Mouse (Mus musculus) urinary bladder, postnatal 25 days (tissue): ENCODE measurements at regions not wholly inside any gene's neighbourhood (a gene's known extent, or its start where the extent isn't known, plus 50 kb on each side); places are given as distances from the start of the nearest gene placed in this dataset.
A peak's percentile ranks its signal among the peaks of the same experiment; 100 is the strongest.
"Not testable (repeated sequence)": the region's sequence is repeated elsewhere in the genome, so short reads cannot be mapped to it uniquely, and the experiment has no call there.

ENCODE experiments used
- DNase-seq: peaks from one replicate; pipeline ENCODE4 v3.0.0; 2022; ENCODE audit warnings: low spot score

DNA sequence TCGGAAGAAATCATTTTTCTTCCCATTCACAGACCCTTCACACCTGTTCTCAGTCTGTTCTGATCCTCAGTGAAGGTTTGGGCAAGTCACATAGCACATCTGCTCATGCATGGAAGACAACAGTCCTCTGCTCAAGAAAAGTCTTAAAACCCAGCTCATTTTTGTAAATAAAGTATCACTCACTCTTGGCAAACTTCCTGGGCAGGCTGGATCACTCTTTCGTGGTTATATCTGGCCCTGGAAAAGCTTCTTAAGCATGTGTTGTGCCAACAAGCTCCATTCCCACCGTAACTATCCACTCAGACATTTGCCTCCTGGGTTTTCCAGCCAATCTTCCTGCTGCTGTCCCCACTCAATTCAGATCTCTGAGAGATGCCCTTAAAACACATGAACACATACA, 103.2 kb upstream of the Cep85l start:
- DNase-seq, result no peak

- no peak for DNase-seq
Measured at GRCm38 (mm10) chr10:53470200-53470599, 90.5 kb upstream of the Cep85l start.

DNA sequence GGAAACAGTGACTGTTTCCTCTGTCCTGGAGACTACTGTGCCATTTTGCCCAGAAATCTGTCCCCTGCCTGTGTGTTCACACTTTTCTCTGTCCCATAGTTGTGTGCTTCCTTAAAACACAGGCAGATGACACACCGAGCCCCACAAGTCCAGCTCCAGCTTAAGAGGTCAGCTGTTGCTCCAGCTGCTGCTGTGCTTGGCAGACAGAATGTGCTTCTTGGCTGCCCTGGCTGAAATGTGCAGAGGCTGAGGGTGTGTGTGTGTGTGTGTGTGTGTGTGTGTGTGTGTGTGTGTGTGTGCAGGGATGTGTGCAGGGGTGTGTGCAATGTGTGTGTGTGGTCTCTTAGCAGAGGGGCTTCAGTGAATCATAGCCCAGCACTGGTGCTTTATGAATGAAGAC, 89.9 kb upstream of the Cep85l start:
- no peak for DNase-seq

DNA sequence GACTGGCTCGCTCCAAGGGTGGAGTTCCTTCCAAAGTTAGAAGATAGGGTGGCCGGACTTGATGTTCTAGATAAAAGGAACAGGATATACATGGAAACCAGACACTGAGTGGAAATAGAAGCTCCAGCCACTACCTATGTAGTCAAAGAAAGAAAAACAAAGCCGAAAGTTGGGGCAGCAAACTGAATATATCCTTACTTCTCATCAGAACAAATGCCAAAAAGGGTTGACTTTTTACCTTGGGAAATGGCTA, 88.5 kb upstream of the Cep85l start:
- no peak for DNase-seq

GRCm38 (mm10) chr10:53467472-53468292, 87.9 kb upstream of the Cep85l start:
- no peak for DNase-seq

DNA sequence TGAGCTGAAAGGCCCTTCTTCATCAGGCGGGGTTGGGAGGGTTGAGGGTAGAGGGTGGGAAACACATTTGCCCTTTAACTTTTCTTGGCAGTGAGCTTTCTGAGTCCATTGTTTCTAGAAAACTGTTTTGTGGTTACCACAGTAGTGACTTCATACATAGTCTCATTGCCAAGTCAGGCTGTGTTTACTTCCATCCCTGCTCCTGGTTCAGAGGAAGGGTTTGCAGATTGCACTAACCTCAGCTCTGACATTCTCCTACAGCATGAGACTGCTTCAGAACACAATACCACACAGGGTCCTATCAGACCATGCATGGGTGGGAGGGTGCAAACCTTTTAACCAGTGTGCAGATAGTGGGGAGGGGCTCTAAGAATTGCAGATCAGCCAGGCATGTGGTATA, 87.1 kb upstream of the Cep85l start:
- no peak for DNase-seq

GRCm38 (mm10) chr10:53466261-53466660, 86.5 kb upstream of the Cep85l start:
- DNase-seq, result no peak

DNA sequence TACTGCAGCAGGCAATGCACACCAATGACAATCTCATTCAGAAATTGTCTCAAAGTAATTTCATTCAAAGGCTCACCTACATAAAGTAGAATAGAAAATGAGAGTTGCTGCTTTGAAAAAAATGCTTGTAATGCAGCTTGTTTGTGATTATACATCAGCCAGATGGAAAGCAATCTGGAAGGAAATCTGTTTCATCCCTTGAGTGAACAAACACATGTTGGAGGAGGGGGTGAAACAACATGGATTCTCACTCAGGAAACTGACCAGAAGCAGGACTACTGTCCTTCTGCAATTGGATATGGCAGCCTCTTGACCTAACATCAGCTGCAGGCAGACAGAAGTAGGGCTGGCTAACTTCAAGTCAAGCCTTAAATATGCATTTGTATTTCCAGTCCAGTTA, 84.8 kb upstream of the Cep85l start:
- no peak for DNase-seq

- DNase-seq, result no peak
Measured at GRCm38 (mm10) chr10:53464006-53464405, 84.3 kb upstream of the Cep85l start.

GRCm38 (mm10) chr10:53463471-53463870, 83.7 kb upstream of the Cep85l start:
- DNase-seq, result no peak

GRCm38 (mm10) chr10:53462449-53463308, 82.9 kb upstream of the Cep85l start:
- DNase-seq, result no peak

- DNase-seq, result no peak
Measured at GRCm38 (mm10) chr10:53461070-53461781, 81.5 kb upstream of the Cep85l start.

- not testable (repeated sequence) for DNase-seq
Measured at GRCm38 (mm10) chr10:53459706-53460105, 80.0 kb upstream of the Cep85l start.

GRCm38 (mm10) chr10:53456027-53456713, 76.4 kb upstream of the Cep85l start:
- DNase-seq, result no peak

DNA sequence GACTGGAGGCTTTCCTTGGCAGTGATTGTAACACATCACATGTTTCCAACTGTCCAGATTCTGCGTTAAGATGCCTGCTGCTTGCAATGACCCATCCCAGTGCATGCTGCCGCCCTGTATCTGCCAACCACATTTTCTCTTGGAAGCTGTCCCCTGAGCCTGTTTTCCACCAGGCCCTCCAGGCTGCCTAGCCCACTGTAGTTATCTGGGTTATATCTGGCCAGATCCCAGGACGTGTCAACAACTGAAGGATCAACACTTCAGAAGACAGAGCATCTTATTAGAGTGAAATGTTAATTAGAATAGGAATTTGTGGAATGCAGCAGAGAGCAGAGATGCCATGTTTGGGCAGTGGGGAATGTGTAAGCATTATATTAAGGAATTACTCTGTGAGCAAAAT, 65.0 kb upstream of the Cep85l start:
- DNase-seq, result no peak

DNA sequence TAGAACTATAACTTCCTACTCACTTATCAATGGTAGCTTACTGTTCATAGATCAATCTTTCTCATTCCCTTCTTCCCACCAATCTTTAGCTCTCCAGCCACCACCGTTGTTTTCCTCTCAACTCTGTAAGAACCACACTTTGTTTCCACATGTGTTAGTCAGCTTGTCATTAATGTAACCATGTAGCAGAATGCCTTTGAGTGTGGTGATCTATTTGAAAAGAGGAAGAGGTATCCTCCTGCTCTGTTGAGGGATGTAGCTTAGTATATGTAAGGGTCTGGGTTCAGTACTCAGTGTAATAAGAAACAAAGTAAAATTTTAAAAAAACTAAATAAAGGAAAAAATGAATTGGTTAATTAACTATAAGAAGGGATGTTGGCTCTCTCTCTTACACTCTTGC, 63.7 kb upstream of the Cep85l start:
- no peak for DNase-seq

DNA sequence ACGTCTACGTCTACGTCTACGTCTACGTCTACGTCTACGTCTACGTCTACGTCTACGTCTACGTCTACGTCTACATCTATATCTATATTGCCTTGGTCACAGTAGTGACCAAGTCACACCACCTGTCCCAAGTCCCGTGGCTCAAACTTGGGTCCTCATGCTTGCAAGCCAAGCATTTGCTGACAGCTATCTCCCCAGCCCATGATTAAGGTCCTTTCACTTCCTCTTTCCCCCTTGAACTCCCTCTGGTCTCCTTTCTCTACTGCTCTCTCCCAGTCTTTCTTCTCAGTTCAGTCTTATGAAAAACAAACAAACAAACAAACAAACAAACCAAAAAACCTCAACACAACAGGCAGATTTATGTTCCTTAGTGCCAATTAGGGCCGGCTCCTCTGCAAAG, 63.2 kb upstream of the Cep85l start:
- DNase-seq, result no peak

DNA sequence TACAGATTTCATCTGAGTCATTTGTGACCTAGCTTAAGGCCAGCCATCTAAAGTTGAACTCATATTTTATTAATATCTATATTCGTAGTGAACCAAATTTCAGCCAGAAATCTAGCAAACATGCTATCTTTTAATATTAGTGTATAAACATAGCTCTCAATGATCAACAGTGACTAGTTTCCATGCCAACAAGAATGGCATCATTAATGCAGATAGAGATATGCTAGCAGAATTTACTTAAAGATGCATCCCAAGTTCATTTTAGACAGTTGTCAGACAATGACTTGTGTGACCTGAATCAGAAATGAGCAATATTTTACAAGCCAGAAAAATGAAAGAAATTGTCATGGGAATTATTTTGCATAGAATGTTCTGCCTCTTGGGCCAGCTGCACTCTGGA, 60.5 kb upstream of the Cep85l start:
- DNase-seq, result no peak

- no peak for DNase-seq
Measured at GRCm38 (mm10) chr10:53438388-53438787, 58.6 kb upstream of the Cep85l start.

DNA sequence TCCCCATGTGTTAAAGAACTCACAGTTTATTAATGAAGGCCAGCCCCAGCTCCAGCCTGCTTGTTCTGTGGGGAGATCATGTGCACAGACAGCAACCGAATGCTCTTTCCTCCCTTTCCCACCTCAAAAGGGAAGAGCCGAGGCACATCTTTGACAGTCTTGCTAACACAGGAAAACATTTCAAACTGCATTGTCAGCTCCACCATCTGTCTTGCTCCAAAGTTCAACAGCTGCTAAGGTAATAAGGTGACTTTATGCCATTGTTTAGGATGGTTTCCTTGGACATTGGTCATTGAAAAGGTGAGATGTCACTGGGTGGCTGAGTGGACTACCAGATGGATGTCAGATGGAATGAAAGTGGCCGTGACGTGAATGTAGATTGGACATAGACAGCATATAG, 58.0 kb upstream of the Cep85l start:
- DNase-seq, result no peak

DNA sequence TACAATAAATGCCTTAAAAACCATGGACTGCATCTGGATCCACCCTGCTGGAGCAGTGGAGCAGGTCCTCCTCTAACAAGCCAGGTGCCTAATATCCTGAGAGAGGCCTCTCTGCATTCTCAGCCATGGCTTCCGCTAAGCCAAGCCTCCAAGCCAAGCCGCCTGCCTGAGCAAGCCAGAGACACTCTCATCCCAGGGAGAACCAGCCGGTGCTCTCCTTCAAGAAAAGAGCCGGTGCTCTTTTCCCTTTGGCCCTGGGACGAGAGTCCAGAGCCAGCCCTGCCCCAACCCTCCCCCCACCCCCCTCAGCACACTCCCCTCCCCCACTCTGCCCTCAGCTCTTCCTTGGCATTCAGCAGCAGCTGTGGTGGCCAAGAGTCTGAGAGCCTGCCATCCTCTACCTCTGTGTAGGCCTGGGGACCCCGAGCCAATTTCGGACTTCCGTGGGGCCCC, 56.3 kb upstream of the Cep85l start:
- DNase-seq, result no peak

DNA sequence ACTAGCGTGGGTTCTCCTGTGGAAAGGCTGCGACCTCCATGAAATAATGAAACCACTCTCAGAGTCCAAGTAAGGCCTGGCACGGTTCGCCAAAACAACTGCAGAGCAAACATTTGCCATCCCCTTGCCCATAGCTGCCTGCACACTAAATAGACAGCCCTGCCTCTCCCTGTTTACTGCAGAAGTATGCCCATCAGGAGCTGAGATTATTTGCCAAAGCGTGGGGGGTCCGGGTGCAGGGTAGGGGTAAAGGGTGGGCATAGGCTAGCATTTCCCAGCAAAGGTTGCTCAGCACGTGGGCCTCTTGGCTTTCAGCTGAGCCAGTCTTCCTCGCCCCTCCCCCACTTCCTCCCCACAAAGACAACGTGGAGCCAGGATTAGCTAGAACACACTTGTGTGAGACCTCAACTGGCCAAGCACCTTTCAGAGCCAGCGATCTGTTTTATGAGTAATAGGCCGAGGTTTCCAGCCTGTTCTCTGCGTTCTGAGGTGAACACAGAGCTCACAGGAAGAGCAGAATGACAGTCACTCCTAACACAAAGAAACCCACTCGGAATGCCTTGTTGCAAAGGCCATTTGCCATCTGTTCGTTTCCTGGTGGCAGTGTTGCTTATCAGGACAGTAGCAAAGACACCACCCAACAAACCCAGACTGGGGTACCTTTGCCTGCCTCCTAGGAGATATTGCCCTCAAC, 55.6 kb upstream of the Cep85l start:
- DNase-seq, result peak; percentile 60
